Mouse (Mus musculus) gastrocnemius, adult 2 months (tissue): ENCODE data around the gene Gm765. TPM values are rescaled to one million over a fixed set of nuclear protein-coding genes. Genes with fewer than 3 reads are reported as not detected.

ENCODE experiments used
- DNase-seq: peaks from one replicate; pipeline ENCODE4 v3.0.0; 2022
- H3K27ac ChIP-seq: fragments of 200-600 bp; 2 replicates; pipeline ENCODE4 v1.8.1; 2022; ENCODE audit warnings: mild to moderate bottlenecking
- H3K4me3 ChIP-seq: fragments of 200-600 bp; 2 replicates; pipeline ENCODE4 v1.8.1; 2022; ENCODE audit warnings: mild to moderate bottlenecking, moderate library complexity
- CTCF ChIP-seq: fragments of 200-600 bp; IDR thresholded peaks from 2 replicates; pipeline ENCODE4 v1.8.1; 2022; ENCODE audit warnings: antibody characterized with exemption, mild to moderate bottlenecking, moderate library complexity
- intact Hi-C: fragments of 180-260 bp; cut with DNase I; formaldehyde crosslinking; loops from one replicate; pipeline ENCODE4 v1.15.1; 2025
- total RNA-seq, 2 experiments: library from RNA; stranded (reverse); gene quantifications; 2 replicates each; pipeline ENCODE4 v1.2.3; 2021

Gene Gm765
- total RNA-seq, 2 experiments from 2014 or later: 0.10 to 0.22 TPM

DNA sequence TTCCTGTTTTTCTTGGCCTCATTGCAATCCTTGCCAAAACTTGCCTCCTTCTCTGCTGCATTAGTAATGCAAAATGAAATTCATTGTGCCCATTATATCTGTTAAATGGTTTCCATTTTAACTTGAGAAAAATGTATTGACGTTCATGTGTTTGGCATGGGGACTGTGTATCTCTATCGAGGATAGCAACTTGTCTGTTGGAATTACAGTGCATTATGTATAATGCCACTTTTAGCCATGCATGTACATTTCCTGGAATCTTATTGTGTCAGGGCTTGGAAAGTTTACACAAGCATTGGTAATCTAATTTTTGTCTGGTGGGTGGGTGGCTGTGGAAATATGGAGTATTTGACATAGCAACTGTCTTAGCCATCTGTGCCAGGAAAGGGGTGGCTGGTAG, 57.4 kb downstream of the Gm765 start:
- Histone ChIP-seq H3K4me3 (no peak overlapping the region), H3K27ac (no peak overlapping the region)
- intact Hi-C loops: no loop called here
- TF ChIP-seq CTCF: no peak
- DNase-seq: no peak

DNA sequence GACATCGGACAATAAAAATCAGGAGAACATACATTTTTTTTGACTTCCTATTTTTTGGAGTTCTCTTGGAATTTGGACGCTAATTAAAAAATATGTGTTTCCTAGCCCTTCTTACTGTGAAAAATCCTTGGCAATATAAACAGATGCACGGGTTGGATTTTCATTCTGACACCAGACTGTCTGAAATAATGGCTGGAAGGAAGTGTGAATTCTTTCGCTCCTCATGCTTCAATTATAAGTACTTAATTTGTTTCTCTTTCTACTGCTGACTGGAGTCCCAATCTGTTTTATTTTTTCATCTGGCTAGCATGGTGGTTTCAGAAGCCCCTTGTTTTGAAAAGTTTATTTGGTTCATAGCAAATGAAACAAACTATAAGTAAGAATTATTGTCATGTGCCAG, 59.8 kb downstream of the Gm765 start:
- H3K27ac ChIP-seq: no peak overlapping the region
- no peak for TF ChIP-seq CTCF
- no peak for DNase-seq
- no peak overlapping the region for H3K4me3 ChIP-seq
- intact Hi-C loops: loop anchor here (1.0 kb wide), 1 partner anchor 25 kb away; no protein-coding TSS in a partner anchor

DNA sequence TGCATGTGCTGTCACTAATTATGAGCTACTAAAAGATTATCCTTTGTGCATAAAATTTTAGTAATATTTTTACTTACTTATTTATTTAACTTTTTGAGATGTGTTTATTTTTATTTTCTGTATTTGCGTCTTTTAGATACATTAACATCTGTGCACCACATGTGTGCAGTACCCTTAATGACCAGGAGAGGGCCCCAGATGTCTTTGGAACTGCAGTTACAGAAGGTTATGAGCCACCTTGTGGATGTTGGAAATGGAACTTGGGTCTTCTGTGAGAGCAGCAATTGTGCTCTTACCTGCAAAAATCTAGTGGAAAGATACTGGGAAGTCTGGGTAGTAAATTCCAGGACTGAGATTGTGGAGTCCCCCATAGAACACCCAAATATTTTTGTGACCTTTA, 71.0 kb downstream of the Gm765 start:
- no peak overlapping the region for H3K27ac ChIP-seq
- intact Hi-C loops: loop anchor here (5.0 to 10.0 kb wide), 2 partner anchors 111 to 167 kb away; no protein-coding TSS in a partner anchor
- no peak overlapping the region for H3K4me3 ChIP-seq
- peak; percentile 51 for DNase-seq
- peak; percentile 77 for TF ChIP-seq CTCF

DNA sequence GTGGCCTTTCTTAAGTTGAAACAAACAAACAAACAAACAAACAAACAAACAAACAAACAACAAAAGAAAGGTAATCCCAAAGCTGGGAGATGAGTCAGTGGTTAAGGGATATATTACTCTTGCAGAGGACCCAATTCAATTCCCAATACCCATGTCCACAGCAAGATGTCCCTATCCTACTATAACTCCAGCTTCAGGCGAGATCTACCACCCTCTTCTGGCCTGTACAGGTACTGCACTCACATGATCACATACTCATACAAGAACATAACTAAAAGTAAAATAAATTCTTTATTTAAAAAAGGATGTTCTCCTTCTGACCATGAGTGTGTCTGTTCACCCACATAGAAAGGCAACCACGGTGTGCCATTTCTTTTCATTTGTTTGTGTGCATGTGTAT, 79.6 kb downstream of the Gm765 start:
- intact Hi-C loops: no loop called here
- H3K27ac ChIP-seq: no peak overlapping the region
- TF ChIP-seq CTCF: peak; percentile 16; the same call in 1 of the 2 replicates
- no peak overlapping the region for H3K4me3 ChIP-seq
- DNase-seq: no peak

DNA sequence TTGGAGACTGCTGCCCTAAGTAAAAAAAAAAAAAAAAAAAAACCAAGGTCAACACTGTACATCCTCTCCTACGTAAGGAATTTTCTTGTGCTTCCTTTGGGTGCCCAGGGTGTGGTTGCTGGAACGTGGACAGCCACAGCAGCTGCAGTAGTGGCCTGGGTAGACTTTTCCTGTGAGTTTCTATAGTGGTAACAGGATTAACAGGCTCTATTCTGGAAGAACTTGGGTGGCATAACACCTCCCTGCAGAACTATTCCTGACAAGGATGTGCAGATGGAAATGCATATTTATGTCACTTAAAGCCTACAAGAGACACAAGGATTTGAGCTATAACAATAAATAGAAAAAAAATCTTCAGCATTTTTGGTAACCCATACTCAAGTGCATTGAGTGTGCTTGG, 83.5 kb downstream of the Gm765 start:
- TF ChIP-seq CTCF: no peak

DNA sequence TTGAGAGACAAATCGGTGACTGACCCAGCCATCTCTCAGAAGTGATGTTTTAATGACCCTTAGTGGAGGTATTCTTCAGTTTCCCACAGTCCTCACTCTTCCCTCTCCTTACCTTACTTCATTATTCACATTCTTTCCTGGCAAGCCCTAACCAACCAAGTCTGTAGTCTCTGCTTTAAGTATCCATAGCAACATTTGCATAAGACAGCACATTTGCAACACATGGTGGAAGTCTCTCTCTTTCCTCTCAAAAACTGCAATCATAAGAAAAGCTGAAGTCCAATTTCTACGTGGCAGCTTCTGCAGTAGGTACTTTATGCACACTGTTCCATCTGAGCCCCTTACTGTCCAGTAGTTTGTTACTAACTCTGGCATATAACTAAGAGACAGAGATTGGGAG, 96.1 kb downstream of the Gm765 start:
- no peak overlapping the region for H3K4me3 ChIP-seq
- no peak for DNase-seq
- intact Hi-C loops: no loop called here
- no peak overlapping the region for H3K27ac ChIP-seq
- TF ChIP-seq CTCF: no peak

More for the DNA sequence above, 83.5 kb downstream of the Gm765 start:
- Histone ChIP-seq H3K4me3 (no peak overlapping the region), H3K27ac (no peak overlapping the region)
- no peak for DNase-seq
- intact Hi-C loops: no loop called here

DNA sequence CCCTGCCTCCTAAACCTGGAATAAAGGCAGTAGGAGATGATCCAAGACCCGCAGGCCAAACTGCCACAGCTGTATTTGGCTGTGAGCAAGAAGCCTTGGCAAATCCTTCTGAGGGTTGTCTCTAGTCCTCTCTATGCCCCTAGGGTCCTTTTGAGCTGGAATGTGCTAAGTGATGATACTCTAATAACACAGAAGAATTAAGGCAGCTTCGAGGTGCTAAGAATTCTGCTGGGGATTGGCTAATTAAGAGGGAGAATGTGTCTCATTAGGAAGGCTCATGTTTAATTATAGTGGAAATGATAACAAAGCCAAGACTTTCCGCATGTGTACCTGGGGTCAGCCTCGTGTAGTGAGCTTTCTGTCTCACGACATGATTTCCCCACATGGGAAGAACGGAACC, 99.4 kb downstream of the Gm765 start:
- intact Hi-C loops: no loop called here
- Histone ChIP-seq H3K27ac (no peak overlapping the region), H3K4me3 (no peak overlapping the region)
- DNase-seq: no peak
- TF ChIP-seq CTCF: no peak

DNA sequence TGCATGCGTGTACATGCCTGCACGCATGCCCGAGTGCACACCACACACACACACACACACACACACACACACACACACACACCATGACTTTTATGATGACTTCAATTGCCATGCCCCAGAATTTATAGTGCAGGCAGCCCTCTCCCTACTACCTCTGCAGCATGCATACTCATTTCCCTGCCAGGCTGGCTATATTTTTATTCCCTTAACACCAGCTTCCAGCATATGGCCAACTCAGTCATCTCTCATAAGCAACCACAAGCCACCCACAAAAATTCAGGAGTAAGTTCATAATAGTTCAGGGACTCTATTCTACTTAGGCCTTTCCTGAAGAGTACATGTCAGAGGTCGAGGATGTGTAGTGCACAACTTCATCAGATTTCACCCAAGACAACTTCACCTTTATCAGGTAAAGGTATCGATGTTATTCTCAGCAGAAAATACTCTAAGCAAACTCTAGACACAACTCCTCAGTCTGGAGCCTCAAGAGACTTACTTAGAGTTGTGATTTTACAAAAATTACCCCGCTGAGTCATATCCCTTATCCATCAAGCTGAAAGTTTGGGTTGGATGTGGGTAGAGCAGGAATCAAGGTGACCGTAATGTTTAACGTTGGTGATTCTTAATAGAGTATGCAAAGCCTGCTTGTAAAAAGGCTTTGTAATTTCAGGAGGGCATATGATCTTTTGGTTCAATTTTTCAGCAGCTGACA, 101.8 kb downstream of the Gm765 start:
- intact Hi-C loops: no loop called here
- no peak for DNase-seq
- H3K27ac ChIP-seq: no peak overlapping the region
- no peak for TF ChIP-seq CTCF
- H3K4me3 ChIP-seq: no peak overlapping the region

DNA sequence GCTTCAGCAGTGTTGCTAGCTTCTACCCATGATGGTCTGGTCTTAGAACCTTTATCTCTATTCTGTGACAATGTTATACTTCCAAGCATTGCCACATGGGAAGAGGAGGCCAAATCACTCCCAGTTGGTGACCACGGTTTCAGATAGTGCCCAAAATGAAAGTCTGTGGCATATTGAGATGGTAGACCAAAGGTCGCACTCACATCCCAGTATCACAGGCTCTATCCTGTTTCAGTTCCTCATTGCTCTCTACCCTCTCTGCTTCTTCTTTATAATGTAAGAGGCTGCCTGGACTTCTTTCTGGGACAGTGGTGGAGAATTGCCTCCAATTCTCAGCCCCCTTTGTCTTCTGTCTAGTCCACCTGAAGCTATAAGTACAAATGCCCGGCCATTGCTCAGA, 108.5 kb downstream of the Gm765 start:
- intact Hi-C loops: no loop called here

DNA sequence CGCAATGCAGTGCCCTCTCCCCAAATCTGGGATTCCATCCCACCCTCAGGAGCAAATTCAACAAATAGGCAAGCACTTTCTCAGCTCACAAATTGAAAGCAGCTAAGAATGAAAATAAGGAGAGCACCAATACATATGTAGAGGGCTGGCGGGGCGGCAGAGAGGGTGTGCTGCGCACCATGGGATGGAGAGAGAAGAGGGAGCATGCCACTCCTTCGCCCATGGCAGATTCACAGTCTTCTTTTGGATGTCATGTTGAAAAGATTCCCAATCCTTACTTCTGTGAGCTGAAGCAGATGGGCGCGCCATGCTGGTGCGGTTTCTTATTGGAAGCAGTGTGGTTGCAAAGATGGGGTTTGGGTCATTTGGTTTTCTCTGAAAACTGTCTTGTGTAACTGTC, 118.6 kb downstream of the Gm765 start:
- intact Hi-C loops: no loop called here

More for the DNA sequence above, 108.5 kb downstream of the Gm765 start:
- H3K4me3 ChIP-seq: no peak overlapping the region
- TF ChIP-seq CTCF: no peak
- no peak overlapping the region for H3K27ac ChIP-seq
- DNase-seq: no peak

DNA sequence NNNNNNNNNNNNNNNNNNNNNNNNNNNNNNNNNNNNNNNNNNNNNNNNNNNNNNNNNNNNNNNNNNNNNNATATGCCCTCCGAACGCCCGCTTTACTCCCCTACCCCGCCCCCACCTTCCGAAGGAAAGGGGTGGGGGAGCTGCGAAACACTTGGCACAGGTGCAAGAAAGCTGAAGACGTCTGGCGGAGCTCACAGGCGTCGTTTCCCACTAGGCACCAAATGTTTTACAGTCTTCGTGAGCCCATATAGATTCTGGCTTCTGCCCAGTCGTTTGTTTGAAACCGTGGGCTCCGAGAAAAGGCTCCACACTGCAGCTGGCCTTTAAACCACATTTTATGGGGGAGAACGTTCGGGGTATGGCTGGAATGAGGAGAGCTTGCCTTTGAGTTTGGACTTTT, 120.6 kb downstream of the Gm765 start:
- TF ChIP-seq CTCF: no peak
- Histone ChIP-seq H3K27ac (no peak overlapping the region), H3K4me3 (peak overlapping the region; percentile 45)
- DNase-seq: no peak
- intact Hi-C loops: no loop called here

More for the DNA sequence above, 118.6 kb downstream of the Gm765 start:
- TF ChIP-seq CTCF: no peak
- Histone ChIP-seq H3K27ac (no peak overlapping the region), H3K4me3 (no peak overlapping the region)
- no peak for DNase-seq

DNA sequence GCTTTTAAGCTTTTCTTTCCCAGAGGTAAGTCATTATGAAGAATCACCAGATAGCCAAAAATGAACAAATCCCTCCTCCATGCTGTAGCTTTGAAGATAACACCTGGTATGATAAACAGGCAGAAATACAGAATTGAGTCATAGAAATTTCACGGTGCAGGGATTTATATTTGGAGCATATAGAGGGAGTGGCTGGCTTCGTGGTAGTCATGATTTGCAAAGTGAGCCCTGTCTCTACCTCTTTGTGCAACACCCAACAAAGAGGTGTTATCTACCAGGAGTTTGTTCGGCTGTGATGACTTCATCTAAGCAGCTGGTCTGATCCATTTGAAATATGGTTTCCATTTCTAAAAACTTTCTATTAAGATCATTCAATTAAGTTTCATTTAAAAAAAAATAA, 130.3 kb downstream of the Gm765 start:
- TF ChIP-seq CTCF: no peak
- no peak for DNase-seq
- intact Hi-C loops: no loop called here
- no peak overlapping the region for H3K4me3 ChIP-seq
- no peak overlapping the region for H3K27ac ChIP-seq

DNA sequence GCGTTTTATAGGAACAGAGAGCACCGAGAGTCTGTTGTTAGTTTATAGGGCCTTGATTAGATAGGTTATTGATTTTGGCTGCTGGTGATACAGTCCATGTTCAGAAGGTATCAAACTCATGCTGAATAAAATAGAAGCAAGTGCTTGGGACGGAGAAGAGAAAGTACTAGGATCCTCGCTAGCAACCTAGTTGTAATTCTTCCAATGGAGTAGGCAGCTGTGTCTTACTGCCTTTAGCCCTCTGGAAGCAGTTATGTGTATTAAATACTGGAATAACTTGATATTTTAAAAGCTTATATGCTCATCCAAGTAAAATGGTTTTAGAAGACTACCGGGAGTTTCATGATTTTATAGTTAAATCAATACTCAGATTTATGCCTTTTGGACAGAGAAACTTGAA, 132.3 kb downstream of the Gm765 start:
- H3K27ac ChIP-seq: no peak overlapping the region
- TF ChIP-seq CTCF: no peak
- intact Hi-C loops: no loop called here

DNA sequence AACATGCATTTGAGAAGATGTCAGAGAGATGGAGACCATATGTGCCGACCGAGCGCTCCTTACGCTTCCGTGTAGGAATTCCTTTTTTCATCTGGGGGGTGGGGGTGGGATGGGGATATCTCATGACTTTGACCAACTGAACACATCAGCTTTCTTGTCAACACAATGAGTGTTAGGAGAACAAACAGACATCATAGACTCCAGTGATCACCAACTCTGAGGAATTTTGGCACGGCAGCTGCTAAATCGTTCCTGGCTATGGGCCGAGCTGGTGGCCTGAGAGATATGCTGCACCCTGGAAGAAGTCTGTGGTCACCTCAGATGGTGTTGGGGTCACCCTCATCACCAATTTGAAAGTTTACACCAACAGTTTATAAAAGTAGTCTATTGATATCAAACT, 134.5 kb downstream of the Gm765 start:
- no peak for TF ChIP-seq CTCF
- DNase-seq: no peak
- intact Hi-C loops: no loop called here

More for the DNA sequence above, 132.3 kb downstream of the Gm765 start:
- no peak overlapping the region for H3K4me3 ChIP-seq
- DNase-seq: no peak

More for the DNA sequence above, 134.5 kb downstream of the Gm765 start:
- Histone ChIP-seq H3K27ac (no peak overlapping the region), H3K4me3 (no peak overlapping the region)
